ENCODE assay signal across 16 mouse cellular contexts in genomic region chr12:98501528-98502280, GRCm38 (mm10).
A peak's percentile ranks its signal among the peaks of the same experiment; 100 is the strongest.
DNase-seq lines count a peak whose midpoint lies in the region; ATAC-seq and TF ChIP-seq lines count a peak whose summit lies in the region.
"Had no signal": no experiment of that assay in that cellular context is flagged by ENCODE, and none has a peak within 500 bp of the region (broad histone marks: within the 10 kb centered on the region; RNA-seq: fewer than 3 reads in every experiment).

No protein-coding gene starts in this region.

- H3K36me3 ChIP-seq in liver, adult 2 months (ENCODE audit: control insufficient read depth, insufficient read depth, low read length) = no peaks in the 10 kb centered on the region
- H3K36me3 ChIP-seq in liver, embryonic 11.5 days (ENCODE audit: control insufficient read depth, insufficient read depth, low read length) = no peaks in the 10 kb centered on the region
- peaks cover 12% of the 10 kb centered on the region; the same call in 1 of the 2 replicates for H3K36me3 ChIP-seq in hindbrain, embryonic 13.5 days
- no peaks in the 10 kb centered on the region for H3K36me3 ChIP-seq in liver, embryonic 16.5 days (ENCODE audit: control insufficient read depth, insufficient read depth)
- H3K36me3 ChIP-seq in neural tube, embryonic 14.5 days (ENCODE audit: control insufficient read depth, insufficient read depth, low read length) = no peaks in the 10 kb centered on the region

- H3K4me2 ChIP-seq in liver, embryonic 11.5 days = no peak overlapping the region
- no peak overlapping the region for H3K4me2 ChIP-seq in hindbrain, embryonic 13.5 days
- no peak overlapping the region for H3K4me2 ChIP-seq in liver, embryonic 16.5 days (ENCODE audit: low read depth, low read length)
- no peak overlapping the region for H3K4me2 ChIP-seq in neural tube, embryonic 14.5 days (ENCODE audit: low read depth, low read length)

- no peak for TF ChIP-seq CTCF in liver, adult 2 months (IDR thresholded peaks at IDR 0.05; ENCODE audit: low read depth, low read length)

- 57% methylated on average over 11 of the region's 11 CpGs for WGBS in liver, adult 2 months
- 80% methylated on average over 11 of the region's 11 CpGs for WGBS in liver, embryonic 11.5 days
- WGBS in hindbrain, embryonic 13.5 days = 59% methylated on average over 11 of the region's 11 CpGs
- whole genome bisulfite sequencing in liver, embryonic 16.5 days (ENCODE audit: insufficient replicate concordance) = 55% methylated on average over 11 of the region's 11 CpGs
- WGBS in neural tube, embryonic 14.5 days = 32% methylated on average over 11 of the region's 11 CpGs

- no peak overlapping the region for H3K9ac ChIP-seq in liver, adult 2 months (ENCODE audit: low read depth, low read length)
- no peak overlapping the region for H3K9ac ChIP-seq in liver, embryonic 11.5 days (ENCODE audit: low read depth, low read length)
- no peak overlapping the region for H3K9ac ChIP-seq in hindbrain, embryonic 13.5 days
- no peak overlapping the region for H3K9ac ChIP-seq in liver, embryonic 16.5 days (ENCODE audit: low read depth, low read length)
- no peak overlapping the region for H3K9ac ChIP-seq in neural tube, embryonic 14.5 days (replicated peaks; ENCODE audit: low read depth, low read length)

- no peak for TF ChIP-seq POLR2A in liver, adult 2 months (IDR thresholded peaks at IDR 0.05; ENCODE audit: extremely low read depth, insufficient read depth, low read length)

- peak; percentile 88 for DNase-seq in liver, adult 2 months (ENCODE audit: extremely low read depth, low read depth, low spot score)
- no peak for DNase-seq in liver, embryonic 11.5 days (ENCODE audit: low spot score)
- DNase-seq in spleen, adult 18-20 months = no peak
- no peak for DNase-seq in cerebellum, postnatal 36 days
- DNase-seq: adrenal gland, postnatal 10 days; B cell, adult 2 months; cerebellum, adult 18-20 months; gastrocnemius, postnatal 14 days; heart, postnatal 10 days; kidney, adult 9 months; lung, adult 18-20 months; thymus, adult 18-20 months had no signal

- peaks cover 9% of the 10 kb centered on the region; the same call in 1 of the 2 replicates for H3K4me1 ChIP-seq in liver, adult 2 months (ENCODE audit: control insufficient read depth, insufficient read depth, low read length)
- no peaks in the 10 kb centered on the region for H3K4me1 ChIP-seq in liver, embryonic 11.5 days (replicated peaks; ENCODE audit: control insufficient read depth, insufficient read depth, low read length)
- peaks cover 23% of the 10 kb centered on the region for H3K4me1 ChIP-seq in hindbrain, embryonic 13.5 days (replicated peaks)
- no peaks in the 10 kb centered on the region; the same call in 1 of the 2 replicates for H3K4me1 ChIP-seq in liver, embryonic 16.5 days (ENCODE audit: control insufficient read depth, low read depth, low read length)
- H3K4me1 ChIP-seq in neural tube, embryonic 14.5 days (ENCODE audit: control insufficient read depth, insufficient read depth, low read length) = peaks cover 16% of the 10 kb centered on the region; the same call in 1 of the 2 replicates

- H3K9me3 ChIP-seq in liver, embryonic 11.5 days (ENCODE audit: control insufficient read depth, low read length) = no peaks in the 10 kb centered on the region
- H3K9me3 ChIP-seq in hindbrain, embryonic 13.5 days = no peaks in the 10 kb centered on the region
- no peaks in the 10 kb centered on the region for H3K9me3 ChIP-seq in liver, embryonic 16.5 days (replicated peaks; ENCODE audit: control insufficient read depth, low read length)
- H3K9me3 ChIP-seq in neural tube, embryonic 14.5 days (ENCODE audit: control insufficient read depth, low read length) = no peaks in the 10 kb centered on the region

- no peaks in the 10 kb centered on the region for H3K27me3 ChIP-seq in liver, adult 2 months (ENCODE audit: control insufficient read depth, insufficient read depth, low read length)
- H3K27me3 ChIP-seq in liver, embryonic 11.5 days (replicated peaks; ENCODE audit: control insufficient read depth, insufficient read depth, low read length) = no peaks in the 10 kb centered on the region
- H3K27me3 ChIP-seq in hindbrain, embryonic 13.5 days = no peaks in the 10 kb centered on the region
- H3K27me3 ChIP-seq in liver, embryonic 16.5 days (ENCODE audit: control insufficient read depth, insufficient read depth, low read depth, low read length) = no peaks in the 10 kb centered on the region
- no peaks in the 10 kb centered on the region for H3K27me3 ChIP-seq in neural tube, embryonic 14.5 days (ENCODE audit: control insufficient read depth, insufficient read depth, low read length)

- no peak for ATAC-seq in liver, embryonic 11.5 days (replicated peaks; ENCODE audit: low FRiP score)
- ATAC-seq in hindbrain, embryonic 13.5 days (ENCODE audit: low FRiP score) = peak; percentile 48; the same call in 1 of the 2 replicates
- peak; percentile 81 for ATAC-seq in liver, embryonic 16.5 days (ENCODE audit: low read depth)
- peak; percentile 58; the same call in 1 of the 2 replicates for ATAC-seq in neural tube, embryonic 14.5 days (ENCODE audit: low read depth)
- ATAC-seq: inflammation-experienced regulatory T-cells, adult 6 months had no signal

- no peak overlapping the region for H3K4me3 ChIP-seq in liver, adult 2 months (ENCODE audit: insufficient read depth, low read depth, low read length)
- H3K4me3 ChIP-seq in liver, embryonic 11.5 days (ENCODE audit: low read depth, low read length) = no peak overlapping the region
- H3K4me3 ChIP-seq in hindbrain, embryonic 13.5 days = no peak overlapping the region
- no peak overlapping the region for H3K4me3 ChIP-seq in liver, embryonic 16.5 days (ENCODE audit: low read depth, low read length)
- H3K4me3 ChIP-seq in neural tube, embryonic 14.5 days (ENCODE audit: low read depth, low read length) = no peak overlapping the region

- H3K27ac ChIP-seq in liver, adult 2 months (replicated peaks; ENCODE audit: insufficient read depth, low read depth, low read length) = no peak overlapping the region
- no peak overlapping the region for H3K27ac ChIP-seq in liver, embryonic 11.5 days (ENCODE audit: low read depth, low read length)
- peak overlapping the region; percentile 56 for H3K27ac ChIP-seq in hindbrain, embryonic 13.5 days
- no peak overlapping the region for H3K27ac ChIP-seq in liver, embryonic 16.5 days (ENCODE audit: low read length)
- H3K27ac ChIP-seq in neural tube, embryonic 14.5 days (ENCODE audit: low read depth, low read length) = peak overlapping the region; percentile 63

- no peaks in the 10 kb centered on the region for H3K79me2 ChIP-seq in liver, adult 2 months (ENCODE audit: control insufficient read depth, insufficient read depth, low read length)

Comparison
In these comparisons a context has a peak if more than half of its experiments do, and no peak if none do; other contexts are left out.
1. H3K27ac ChIP-seq: peak in hindbrain, embryonic 13.5 days (single experiment) and neural tube, embryonic 14.5 days (single experiment); none in liver, adult 2 months (single experiment), liver, embryonic 11.5 days (single experiment) and liver, embryonic 16.5 days (single experiment).